Mouse (Mus musculus) bone marrow, adult 2 months (tissue): ENCODE data around the gene Vegfa.

Experiments used
- CTCF ChIP-seq: fragments of 200-500 bp; IDR thresholded peaks from 2 replicates; pipeline ENCODE4 v1.5.1; 2011; ENCODE audit warnings: low read length, control low read depth; ENCODE audit not compliant: control insufficient read depth, insufficient read depth
- POLR2A ChIP-seq: fragments of 200-500 bp; IDR thresholded peaks from 2 replicates; pipeline ENCODE4 v1.6.1; 2011; ENCODE audit warnings: low read depth, mild to moderate bottlenecking, control low read depth, low read length, borderline replicate concordance; ENCODE audit not compliant: control insufficient read depth

- TF ChIP-seq POLR2A (no peak), CTCF (peak; percentile 70)
Observed at GRCm38 (mm10) chr17:46041223-46041622, 9.1 kb upstream of the Vegfa start.
